Mouse (Mus musculus) ES-Bruce4 (cell line): ENCODE results near the gene Ankrd27.

Source experiments
- CTCF ChIP-seq: IDR thresholded peaks from one replicate; pipeline ENCODE4 v1.8.1; 2011; ENCODE audit warnings: low read depth, low read length
- POLR2A ChIP-seq: IDR thresholded peaks from one replicate; pipeline ENCODE4 v1.8.1; 2011; ENCODE audit warnings: low read length; ENCODE audit not compliant: insufficient read depth

DNA sequence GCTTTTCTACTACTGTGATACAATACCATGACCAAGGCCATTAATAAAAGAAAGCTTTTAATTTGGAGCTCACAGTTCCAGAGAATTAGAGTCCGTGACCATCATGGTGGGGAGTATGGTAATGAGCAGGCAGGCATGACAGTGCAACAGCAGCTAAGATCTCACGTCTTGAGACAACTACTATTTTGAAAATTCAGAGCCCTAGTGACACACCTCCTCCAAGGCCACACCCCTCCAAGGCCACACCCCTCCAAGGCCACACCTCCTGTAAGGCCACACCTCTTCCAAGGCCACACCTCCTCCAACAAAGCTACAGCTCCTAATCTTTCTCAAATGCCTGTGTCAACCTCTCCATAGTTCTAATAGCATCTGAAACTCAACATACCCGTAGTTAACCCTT lies 63.0 kb downstream of the Ankrd27 start:
- no peak for TF ChIP-seq POLR2A
- TF ChIP-seq CTCF: no peak
